ENCODE assay signal across 1 mouse cellular context in genomic region chr2:122145756-122146155, GRCm38 (mm10).
TF ChIP-seq lines count a peak whose summit lies in the region.

No protein-coding gene starts in this region.

TF ChIP-seq in MEL, 35 proteins besides CTCF, POLR2A, EP300 and RAD21:
- TF ChIP-seq CHD2 (IDR thresholded peaks at IDR 0.05; ENCODE audit: low read length) = no peak
- no peak for TF ChIP-seq ZC3H11A (IDR thresholded peaks at IDR 0.05; ENCODE audit: low read depth, low read length)
- no peak for TF ChIP-seq E2F4 (IDR thresholded peaks at IDR 0.05; ENCODE audit: borderline replicate concordance, low read depth, low read length)
- no peak for TF ChIP-seq MEF2A (IDR thresholded peaks at IDR 0.05; ENCODE audit: extremely low read depth, insufficient replicate concordance, low read depth, low read length, poor library complexity, severe bottlenecking)
- TF ChIP-seq ZKSCAN1 (IDR thresholded peaks at IDR 0.05; ENCODE audit: low read depth, low read length) = no peak
TF ChIP-seq in MEL: peak in this region for 0.
